Mouse (Mus musculus) limb, embryonic 15.5 days (tissue): ENCODE data around the gene Ehbp1. TPM values are rescaled to one million over a fixed set of nuclear protein-coding genes. Genes with fewer than 3 reads are reported as not detected.
A peak's percentile ranks its signal among the peaks of the same experiment; 100 is the strongest.

Experiments
- ATAC-seq: fragments of 200-750 bp; cut with Nextera tagmentation; 2 replicates; pipeline ENCODE4 v1.8.0; 2017; ENCODE audit warnings: low read depth, moderate TSS enrichment; ENCODE audit not compliant: insufficient number of reproducible peaks, low FRiP score, low TSS enrichment
- H3K27ac ChIP-seq: fragments of 300-500 bp; sonication (generic); 2 replicates; pipeline ENCODE4 v1.5.1; 2015; ENCODE audit warnings: moderate library complexity, mild to moderate bottlenecking, inconsistent platforms
- H3K27me3 ChIP-seq: fragments of 300-500 bp; sonication (generic); 2 replicates; pipeline ENCODE4 v1.6.1; 2015; ENCODE audit warnings: inconsistent platforms
- H3K36me3 ChIP-seq: fragments of 300-500 bp; sonication (generic); 2 replicates; pipeline ENCODE4 v1.6.1; 2015; ENCODE audit warnings: inconsistent platforms
- H3K4me1 ChIP-seq: fragments of 300-500 bp; sonication (generic); 2 replicates; pipeline ENCODE4 v1.6.1; 2015; ENCODE audit warnings: inconsistent platforms
- H3K4me2 ChIP-seq: fragments of 300-500 bp; sonication (generic); 2 replicates; pipeline ENCODE4 v1.6.1; 2015; ENCODE audit warnings: mild to moderate bottlenecking, inconsistent platforms
- H3K4me3 ChIP-seq: fragments of 300-500 bp; sonication (generic); 2 replicates; pipeline ENCODE4 v1.5.1; 2015; ENCODE audit warnings: mild to moderate bottlenecking, inconsistent platforms
- H3K9ac ChIP-seq: fragments of 300-500 bp; sonication (generic); 2 replicates; pipeline ENCODE4 v1.6.1; 2015; ENCODE audit warnings: inconsistent platforms
- H3K9me3 ChIP-seq: fragments of 300-500 bp; sonication (generic); 2 replicates; pipeline ENCODE4 v1.6.1; 2016; ENCODE audit warnings: inconsistent platforms
- WGBS: fragments of 180-500 bp; shearing (Covaris S2); methylation state at CpG from one replicate; pipeline ENCODE4 v1.1.7; 2015; 5-methylcytosine and 5-hydroxymethylcytosine counted together
- polyA plus RNA-seq: library from polyadenylated mRNA; unstranded; fragments of >200 nt; fragmentation: Nextera tagmentation; extraction: Ambion mirVana; gene quantifications from 2 replicates; pipeline ENCODE4 v1.2.1, GENCODE M21; 2015

The Ehbp1 gene
- polyA plus RNA-seq = 11.2 and 14.3 TPM in 2 replicates

- H3K4me1 ChIP-seq = peaks cover 13% of the 10 kb centered on the region
- ATAC-seq = 0 out of 2 replicates have a peak, but pooled peaks have one; percentile 14
- H3K4me3 ChIP-seq = no peak within 1 kb of the TSS
- H3K27me3 ChIP-seq = no peaks in the 10 kb centered on the region
- WGBS = 54% methylated on average over 2 of the region's 2 CpGs
- H3K4me2 ChIP-seq = no peak within 1 kb of the TSS
- no peaks in the 10 kb centered on the region for H3K9me3 ChIP-seq
- H3K27ac ChIP-seq = peak within 1 kb of the TSS; percentile 50; the same call in 1 of the 2 replicates
- no peaks in the 10 kb centered on the region for H3K36me3 ChIP-seq
- no peak within 1 kb of the TSS for H3K9ac ChIP-seq
These were observed at the start of gene Ehbp1 for GRCm38 (mm10) chr11:22342242-22343207. Gene Ehbp1, minus strand, starts transcription at chr11:22342292.

- H3K4me3 ChIP-seq = no peak overlapping the region
- no peak overlapping the region for H3K9ac ChIP-seq
- ATAC-seq = 0 out of 2 replicates have a peak, but pooled peaks have one; percentile 55
- H3K4me1 ChIP-seq = no peaks in the 10 kb centered on the region
- H3K27ac ChIP-seq = peak overlapping the region; percentile 65; the same call in 1 of the 2 replicates
- no peaks in the 10 kb centered on the region for H3K9me3 ChIP-seq
- no peaks in the 10 kb centered on the region for H3K27me3 ChIP-seq
- WGBS = 51% methylated on average over 6 of the region's 6 CpGs
- no peak overlapping the region for H3K4me2 ChIP-seq
- no peaks in the 10 kb centered on the region for H3K36me3 ChIP-seq
These were observed 45.5 kb upstream of the Ehbp1 start for GRCm38 (mm10) chr11:22387472-22388098.

DNA sequence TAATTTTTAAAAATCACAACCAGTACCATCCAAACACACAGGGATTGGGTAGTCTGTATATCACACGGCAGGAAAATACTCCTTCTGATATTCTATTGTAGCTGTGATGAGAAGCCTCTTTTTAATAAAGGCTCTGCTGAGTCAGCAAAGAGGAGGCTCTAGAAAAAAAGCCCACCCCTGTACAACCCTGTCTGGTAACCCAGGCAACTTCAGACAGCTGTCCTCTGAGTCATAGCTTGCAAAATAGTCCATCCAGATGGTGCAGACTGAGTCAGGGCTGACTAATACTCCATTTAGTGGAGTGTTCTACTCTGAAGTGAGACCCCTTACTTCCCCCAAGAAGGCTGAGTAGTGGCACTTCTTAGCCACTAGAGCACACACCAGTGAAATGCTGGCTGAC, 41.4 kb upstream of the Ehbp1 start:
- Histone ChIP-seq H3K9ac (no peak overlapping the region), H3K27me3 (no peaks in the 10 kb centered on the region), H3K9me3 (no peaks in the 10 kb centered on the region), H3K36me3 (no peaks in the 10 kb centered on the region), H3K4me2 (no peak overlapping the region), H3K4me3 (no peak overlapping the region), H3K4me1 (no peaks in the 10 kb centered on the region), H3K27ac (no peak overlapping the region)
- WGBS = 97% methylated on average over 1 of the region's 1 CpGs
- no peak for ATAC-seq

GRCm38 (mm10) chr11:22374811-22375210, 32.7 kb upstream of the Ehbp1 start:
- no peaks in the 10 kb centered on the region for H3K36me3 ChIP-seq
- H3K9me3 ChIP-seq = no peaks in the 10 kb centered on the region
- H3K4me3 ChIP-seq = no peak overlapping the region
- peaks cover 5% of the 10 kb centered on the region; the same call in 1 of the 2 replicates for H3K4me1 ChIP-seq
- 61% methylated on average over 2 of the region's 2 CpGs for WGBS
- H3K27me3 ChIP-seq = no peaks in the 10 kb centered on the region
- no peak overlapping the region for H3K27ac ChIP-seq
- ATAC-seq = no peak
- H3K4me2 ChIP-seq = no peak overlapping the region
- H3K9ac ChIP-seq = no peak overlapping the region

- no peak for ATAC-seq
- H3K4me2 ChIP-seq = no peak overlapping the region
- H3K27ac ChIP-seq = no peak overlapping the region
- no peaks in the 10 kb centered on the region for H3K9me3 ChIP-seq
- no peaks in the 10 kb centered on the region for H3K27me3 ChIP-seq
- H3K9ac ChIP-seq = no peak overlapping the region
- 87% methylated on average over 3 of the region's 3 CpGs for WGBS
- no peaks in the 10 kb centered on the region for H3K36me3 ChIP-seq
- no peak overlapping the region for H3K4me3 ChIP-seq
- peaks cover 8% of the 10 kb centered on the region; the same call in 1 of the 2 replicates for H3K4me1 ChIP-seq
These were observed 31.2 kb upstream of the Ehbp1 start for GRCm38 (mm10) chr11:22373290-22373674.

DNA sequence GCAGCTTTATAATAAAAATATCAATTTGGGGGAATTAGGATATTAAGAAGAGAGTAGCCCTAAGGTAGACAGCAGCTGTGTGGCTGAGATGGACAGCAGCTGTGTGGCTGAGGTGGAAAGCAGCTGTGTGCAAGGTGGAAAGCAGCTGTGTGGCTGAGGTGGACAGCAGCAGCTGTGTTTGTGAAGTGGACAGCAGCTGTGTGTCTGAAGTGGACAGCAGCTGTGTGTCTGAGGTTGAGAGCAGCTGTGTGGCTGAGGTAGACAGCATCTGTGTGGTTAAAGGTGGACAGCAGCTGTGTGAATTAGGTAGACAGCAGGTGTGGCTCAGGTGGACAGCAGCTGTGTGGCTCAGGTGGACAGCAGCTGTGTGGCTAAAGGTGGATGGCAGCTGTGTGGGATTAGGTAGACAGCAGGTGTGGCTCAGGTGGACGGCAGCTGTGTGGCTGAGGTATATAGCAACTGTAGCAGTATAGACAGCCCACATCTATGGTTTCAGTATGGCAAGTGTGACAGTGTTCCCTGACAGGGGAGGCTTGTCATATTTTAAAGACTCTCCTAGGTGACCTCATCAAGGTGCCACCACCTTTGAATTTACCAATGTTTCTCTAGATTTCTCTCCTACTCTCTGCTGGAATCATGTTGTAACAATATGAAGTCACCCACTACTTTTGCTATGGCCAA, 30.7 kb upstream of the Ehbp1 start:
- Histone ChIP-seq H3K4me1 (peaks cover 8% of the 10 kb centered on the region; the same call in 1 of the 2 replicates), H3K27ac (no peak overlapping the region), H3K9ac (no peak overlapping the region), H3K27me3 (no peaks in the 10 kb centered on the region), H3K9me3 (no peaks in the 10 kb centered on the region), H3K4me3 (no peak overlapping the region), H3K36me3 (no peaks in the 10 kb centered on the region), H3K4me2 (no peak overlapping the region)
- 56% methylated on average over 1 of the region's 1 CpGs for WGBS
- ATAC-seq = no peak

DNA sequence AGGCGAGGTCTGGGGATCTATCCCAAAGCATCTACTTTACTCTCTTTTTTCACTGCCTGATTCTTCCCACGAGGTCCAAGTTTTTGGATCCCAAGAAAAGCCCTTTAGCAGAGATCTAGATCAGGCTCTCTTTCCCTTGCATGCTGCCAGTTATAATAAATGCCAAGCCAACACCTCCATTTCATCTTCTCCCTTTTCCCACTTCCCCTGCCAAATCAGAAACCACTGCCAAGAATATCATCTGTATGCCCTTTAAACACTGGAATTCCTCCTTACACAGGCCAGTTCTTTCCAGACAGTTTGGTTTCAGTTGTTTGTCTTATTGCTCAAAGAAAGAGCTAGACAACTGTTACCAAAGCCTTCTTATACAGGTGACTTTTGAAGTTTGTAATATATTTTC, 27.7 kb upstream of the Ehbp1 start:
- Histone ChIP-seq H3K9me3 (no peaks in the 10 kb centered on the region), H3K4me1 (peaks cover 8% of the 10 kb centered on the region; the same call in 1 of the 2 replicates)

GRCm38 (mm10) chr11:22368621-22369020, 26.5 kb upstream of the Ehbp1 start:
- Histone ChIP-seq H3K36me3 (no peaks in the 10 kb centered on the region), H3K27ac (no peak overlapping the region), H3K4me3 (no peak overlapping the region), H3K9ac (no peak overlapping the region), H3K4me1 (peaks cover 8% of the 10 kb centered on the region; the same call in 1 of the 2 replicates), H3K4me2 (no peak overlapping the region), H3K9me3 (no peaks in the 10 kb centered on the region), H3K27me3 (no peaks in the 10 kb centered on the region)
- no peak for ATAC-seq
- 88% methylated on average over 3 of the region's 3 CpGs for WGBS

More for the DNA sequence above, 27.7 kb upstream of the Ehbp1 start:
- no peaks in the 10 kb centered on the region for H3K27me3 ChIP-seq
- no peak for ATAC-seq
- H3K4me2 ChIP-seq = no peak overlapping the region
- 56% methylated on average over 2 of the region's 2 CpGs for WGBS
- H3K27ac ChIP-seq = peak overlapping the region; percentile 47
- no peak overlapping the region for H3K4me3 ChIP-seq
- H3K36me3 ChIP-seq = no peaks in the 10 kb centered on the region
- H3K9ac ChIP-seq = no peak overlapping the region

DNA sequence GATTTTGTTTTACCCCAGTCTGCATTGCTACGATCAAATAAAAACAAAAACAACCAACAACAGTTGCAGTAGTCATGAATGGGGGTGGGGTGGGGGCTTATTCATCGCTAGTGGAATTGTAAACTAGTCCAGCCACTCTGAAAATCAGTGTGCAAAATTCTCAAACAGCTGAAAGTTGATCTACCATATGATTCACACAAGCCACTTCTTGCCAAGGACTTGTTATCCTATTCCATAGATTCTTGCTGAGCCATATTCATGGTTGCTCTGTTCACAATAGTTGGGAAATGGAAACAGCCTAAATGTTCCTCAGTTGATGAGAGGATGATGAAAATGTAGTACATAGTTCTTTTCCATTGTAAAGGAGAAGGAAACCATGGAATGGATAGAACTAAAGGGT, 24.4 kb upstream of the Ehbp1 start:
- no peaks in the 10 kb centered on the region for H3K9me3 ChIP-seq
- WGBS = 83% methylated on average over 2 of the region's 2 CpGs
- H3K4me1 ChIP-seq = peaks cover 8% of the 10 kb centered on the region; the same call in 1 of the 2 replicates
- no peak overlapping the region for H3K9ac ChIP-seq
- ATAC-seq = no peak
- no peaks in the 10 kb centered on the region for H3K27me3 ChIP-seq
- no peak overlapping the region for H3K4me3 ChIP-seq
- no peaks in the 10 kb centered on the region for H3K36me3 ChIP-seq
- no peak overlapping the region for H3K4me2 ChIP-seq
- H3K27ac ChIP-seq = no peak overlapping the region

DNA sequence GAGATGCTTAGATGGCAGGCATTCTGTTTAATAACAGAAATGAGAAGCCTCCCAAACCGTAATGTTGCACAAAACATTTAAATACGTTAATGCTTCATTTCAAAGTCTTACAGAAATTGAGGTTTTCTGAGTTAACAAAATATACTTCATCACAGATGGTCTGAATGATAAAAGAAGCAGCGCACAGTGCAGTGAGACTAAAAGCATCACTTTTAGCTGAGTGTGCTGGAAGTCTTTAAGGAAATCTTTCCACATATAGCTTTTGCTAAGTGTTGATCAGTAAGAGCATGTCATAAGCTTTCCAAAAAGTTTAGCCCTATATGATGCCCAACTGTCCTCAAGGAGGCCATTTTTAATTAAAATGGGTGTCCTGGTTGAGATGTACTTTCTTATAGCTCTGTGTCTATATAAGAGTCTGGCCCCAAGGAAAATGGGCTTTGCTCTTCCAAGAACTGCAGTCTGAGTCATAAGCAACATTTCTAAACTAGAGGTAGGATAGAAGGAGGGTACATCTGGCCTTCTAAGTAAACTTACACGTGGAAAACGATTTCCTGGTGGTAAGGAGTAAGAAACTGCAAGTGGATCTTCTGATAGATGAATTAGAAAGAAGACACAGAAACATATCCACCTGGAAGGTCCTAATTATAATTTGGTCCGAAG, 12.0 kb upstream of the Ehbp1 start:
- H3K27me3 ChIP-seq = no peaks in the 10 kb centered on the region
- ATAC-seq = no peak

GRCm38 (mm10) chr11:22349945-22350344, 7.9 kb upstream of the Ehbp1 start:
- Histone ChIP-seq H3K9ac (no peak overlapping the region), H3K4me1 (peaks cover 25% of the 10 kb centered on the region), H3K27ac (no peak overlapping the region), H3K9me3 (no peaks in the 10 kb centered on the region), H3K36me3 (no peaks in the 10 kb centered on the region), H3K27me3 (no peaks in the 10 kb centered on the region), H3K4me2 (no peak overlapping the region), H3K4me3 (no peak overlapping the region)
- WGBS = 62% methylated on average over 2 of the region's 2 CpGs
- no peak for ATAC-seq

More for the DNA sequence above, 12.0 kb upstream of the Ehbp1 start:
- Histone ChIP-seq H3K9me3 (no peaks in the 10 kb centered on the region), H3K9ac (no peak overlapping the region), H3K4me3 (no peak overlapping the region), H3K27ac (no peak overlapping the region), H3K4me1 (no peaks in the 10 kb centered on the region), H3K4me2 (no peak overlapping the region), H3K36me3 (no peaks in the 10 kb centered on the region)
- 85% methylated on average over 6 of the region's 6 CpGs for WGBS
